25 mouse cellular contexts compared by ENCODE assay signal in genomic region chr11:55978146-55978545, GRCm38 (mm10).
DNase-seq lines count a peak whose midpoint lies in the region; ATAC-seq and TF ChIP-seq lines count a peak whose summit lies in the region.
"Had no signal": no experiment of that assay in that cellular context is flagged by ENCODE, and none has a peak within 500 bp of the region (broad histone marks: within the 10 kb centered on the region; RNA-seq: fewer than 3 reads in every experiment).

No protein-coding gene starts in this region.

- 34% methylated on average over 6 of the region's 6 CpGs for WGBS in hindbrain, postnatal 0 days
- WGBS in hindbrain, embryonic 13.5 days, result 47% methylated on average over 6 of the region's 6 CpGs

- TF ChIP-seq CTCF in hindbrain, postnatal 0 days (IDR thresholded peaks at IDR 0.05; ENCODE audit: low read depth), result no peak

- H3K36me3 ChIP-seq in hindbrain, postnatal 0 days (ENCODE audit: insufficient read depth, low read length), result no peaks in the 10 kb centered on the region
- no peaks in the 10 kb centered on the region for H3K36me3 ChIP-seq in hindbrain, embryonic 13.5 days
- H3K36me3 ChIP-seq: hindbrain, embryonic 10.5 days; intestine, embryonic 15.5 days; limb, embryonic 12.5 days; liver, embryonic 15.5 days; neural tube, embryonic 13.5 days had no signal

- no peak overlapping the region for H3K9ac ChIP-seq in hindbrain, postnatal 0 days (replicated peaks; ENCODE audit: low read length)
- H3K9ac ChIP-seq in hindbrain, embryonic 13.5 days, result no peak overlapping the region
- H3K9ac ChIP-seq: intestine, embryonic 15.5 days; limb, embryonic 12.5 days; liver, embryonic 15.5 days; lung, embryonic 14.5 days; neural tube, embryonic 13.5 days had no signal

- no peak overlapping the region for H3K4me3 ChIP-seq in hindbrain, postnatal 0 days (ENCODE audit: low read length)
- H3K4me3 ChIP-seq in hindbrain, embryonic 13.5 days, result no peak overlapping the region
- H3K4me3 ChIP-seq: hindbrain, embryonic 10.5 days; intestine, embryonic 15.5 days; layer of hippocampus, adult 2 months; left cerebral cortex, adult 2 months; limb, embryonic 12.5 days; liver, embryonic 15.5 days; neural tube, embryonic 13.5 days had no signal

- no peak for ATAC-seq in hindbrain, postnatal 0 days
- no peak for ATAC-seq in hindbrain, embryonic 13.5 days (ENCODE audit: low FRiP score)
- ATAC-seq: hindbrain, embryonic 16.5 days; intestine, embryonic 15.5 days; Patski had no signal

- H3K9me3 ChIP-seq in hindbrain, postnatal 0 days (ENCODE audit: low read length), result no peaks in the 10 kb centered on the region
- no peaks in the 10 kb centered on the region for H3K9me3 ChIP-seq in hindbrain, embryonic 13.5 days
- H3K9me3 ChIP-seq: hindbrain, embryonic 10.5 days; intestine, embryonic 15.5 days; limb, embryonic 12.5 days; liver, embryonic 15.5 days; neural tube, embryonic 13.5 days had no signal

- peaks cover 5% of the 10 kb centered on the region; the same call in 1 of the 2 replicates for H3K4me1 ChIP-seq in hindbrain, postnatal 0 days (ENCODE audit: insufficient read depth, low read length)
- peaks cover 21% of the 10 kb centered on the region for H3K4me1 ChIP-seq in hindbrain, embryonic 13.5 days (replicated peaks)
- H3K4me1 ChIP-seq: hindbrain, embryonic 10.5 days; intestine, embryonic 15.5 days; limb, embryonic 12.5 days; liver, embryonic 15.5 days had no signal

- no peak overlapping the region for H3K4me2 ChIP-seq in hindbrain, postnatal 0 days (ENCODE audit: low read depth, low read length)
- no peak overlapping the region for H3K4me2 ChIP-seq in hindbrain, embryonic 13.5 days
- H3K4me2 ChIP-seq: intestine, embryonic 15.5 days; limb, embryonic 12.5 days; liver, embryonic 15.5 days; lung, embryonic 14.5 days; neural tube, embryonic 13.5 days had no signal

- H3K27ac ChIP-seq in hindbrain, postnatal 0 days, result no peak overlapping the region
- no peak overlapping the region for H3K27ac ChIP-seq in hindbrain, embryonic 13.5 days
- H3K27ac ChIP-seq: hindbrain, embryonic 10.5 days; intestine, embryonic 15.5 days; layer of hippocampus, adult 2 months; left cerebral cortex, adult 2 months; limb, embryonic 12.5 days; liver, embryonic 15.5 days; neural tube, embryonic 13.5 days had no signal

- no peaks in the 10 kb centered on the region for H3K27me3 ChIP-seq in hindbrain, postnatal 0 days (ENCODE audit: insufficient read depth, low read length)
- H3K27me3 ChIP-seq in hindbrain, embryonic 13.5 days, result no peaks in the 10 kb centered on the region
- H3K27me3 ChIP-seq: intestine, embryonic 15.5 days; limb, embryonic 12.5 days; liver, embryonic 15.5 days; neural tube, embryonic 13.5 days had no signal

- DNase-seq in adrenal gland, postnatal 25 days, result peak; percentile 6
- no peak for DNase-seq in adrenal gland, adult 8-10 months
- DNase-seq in hindbrain, postnatal 0 days (ENCODE audit: low spot score), result peak; percentile 46
- DNase-seq in left cerebral cortex, postnatal 4 days, result peak; percentile 48
- DNase-seq in left cerebral cortex, adult 8-10 months (ENCODE audit: low spot score in 2 of 2), result no peak
- peak; percentile 54 for DNase-seq in right cerebral cortex, postnatal 4 days
- DNase-seq in right cerebral cortex, postnatal 36 days (ENCODE audit: low spot score in 2 of 2), result no peak
- DNase-seq: cerebellum, adult 18-20 months; gastrocnemius, postnatal 14 days; heart, postnatal 14 days; kidney, adult 2 months; kidney, postnatal 36 days; lung, embryonic 14.5 days; lung, postnatal 14 days; thymus, postnatal 4 days had no signal

- intact Hi-C loops in left cerebral cortex, postnatal 4 days (cut with DNase I), result no loop called here

Comparison
In these comparisons a context has a peak if more than half of its experiments do, and no peak if none do; other contexts are left out.
1. DNase-seq: peak in adrenal gland, postnatal 25 days (single experiment), hindbrain, postnatal 0 days (single experiment), left cerebral cortex, postnatal 4 days (single experiment) and right cerebral cortex, postnatal 4 days (single experiment); none in adrenal gland, adult 8-10 months (single experiment), left cerebral cortex, adult 8-10 months (0 of 2) and right cerebral cortex, postnatal 36 days (0 of 2).